Mouse (Mus musculus) retina, adult 2 months (tissue): ENCODE measurements at regions not wholly inside any gene's neighbourhood (a gene's known extent, or its start where the extent isn't known, plus 50 kb on each side); places are given as distances from the start of the nearest gene placed in this dataset.

Source experiments
- DNase-seq: peaks from one replicate; pipeline ENCODE4 v3.0.0-alpha.2; 2012; ENCODE audit warnings: low read depth, low spot score

GRCm38 (mm10) chr5:119480191-119481190 lies 190.0 kb upstream of the Tbx3 start:
- DNase-seq: no peak

GRCm38 (mm10) chr5:119483706-119484105 lies 186.8 kb upstream of the Tbx3 start:
- no peak for DNase-seq

- DNase-seq: no peak
Observed at GRCm38 (mm10) chr5:119486196-119486595, 184.3 kb upstream of the Tbx3 start.

GRCm38 (mm10) chr5:119487184-119487583 lies 183.3 kb upstream of the Tbx3 start:
- no peak for DNase-seq

GRCm38 (mm10) chr5:119497501-119497900 lies 173.0 kb upstream of the Tbx3 start:
- no peak for DNase-seq

- no peak for DNase-seq
Observed at GRCm38 (mm10) chr5:119498431-119498830, 172.0 kb upstream of the Tbx3 start.

- no peak for DNase-seq
Observed at GRCm38 (mm10) chr5:119507709-119508108, 162.8 kb upstream of the Tbx3 start.

- DNase-seq: no peak
Observed at GRCm38 (mm10) chr5:119518506-119519252, 151.8 kb upstream of the Tbx3 start.

- no peak for DNase-seq
Observed at GRCm38 (mm10) chr5:119524171-119524570, 146.3 kb upstream of the Tbx3 start.

- no peak for DNase-seq
Observed at GRCm38 (mm10) chr5:119525960-119526359, 144.5 kb upstream of the Tbx3 start.

- no peak for DNase-seq
Observed at GRCm38 (mm10) chr5:119530009-119530408, 140.5 kb upstream of the Tbx3 start.

GRCm38 (mm10) chr5:119534946-119535345 lies 135.5 kb upstream of the Tbx3 start:
- no peak for DNase-seq

- DNase-seq: no peak
Observed at GRCm38 (mm10) chr5:119542836-119543235, 127.6 kb upstream of the Tbx3 start.

- no peak for DNase-seq
Observed at GRCm38 (mm10) chr5:119543716-119544115, 126.8 kb upstream of the Tbx3 start.

GRCm38 (mm10) chr5:119544681-119545080 lies 125.8 kb upstream of the Tbx3 start:
- DNase-seq: no peak

GRCm38 (mm10) chr5:119547070-119547469 lies 123.4 kb upstream of the Tbx3 start:
- no peak for DNase-seq

GRCm38 (mm10) chr5:119550916-119551315 lies 119.6 kb upstream of the Tbx3 start:
- DNase-seq: no peak

GRCm38 (mm10) chr5:119553469-119553868 lies 117.0 kb upstream of the Tbx3 start:
- no peak for DNase-seq

GRCm38 (mm10) chr5:119557071-119557470 lies 113.4 kb upstream of the Tbx3 start:
- no peak for DNase-seq

GRCm38 (mm10) chr5:119559696-119560095 lies 110.8 kb upstream of the Tbx3 start:
- DNase-seq: peak; percentile 20

GRCm38 (mm10) chr5:119560392-119560791 lies 110.1 kb upstream of the Tbx3 start:
- DNase-seq: no peak

- DNase-seq: no peak
Observed at GRCm38 (mm10) chr5:119561531-119561930, 108.9 kb upstream of the Tbx3 start.
